Mouse (Mus musculus): ENCODE data around the gene Tnfrsf9.

Gene Tnfrsf9

DNA sequence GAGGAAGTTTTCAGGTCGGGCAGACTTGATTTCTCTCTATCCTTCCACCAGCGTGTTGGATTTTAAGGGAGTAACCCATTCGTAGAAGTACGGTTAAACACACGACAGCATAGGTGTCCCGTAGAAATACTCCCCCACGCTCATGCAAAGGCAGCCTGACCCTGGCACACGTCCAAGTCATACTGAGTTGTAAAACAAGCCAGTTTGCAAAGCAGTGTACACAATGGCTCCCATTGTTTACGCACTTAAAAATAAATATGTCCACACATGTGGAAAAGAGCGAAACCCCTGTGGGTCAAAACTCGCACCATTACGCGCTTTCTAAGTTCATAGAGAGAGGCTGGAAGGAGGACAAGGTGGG is 24.4 kb upstream of the Tnfrsf9 start:
- in situ Hi-C loops (cut with MboI; ENCODE audit: unreplicated experiment in 2 of 2) = loop anchor here (5.0 to 25.0 kb wide), 3 partner anchors 233 to 1828 kb away; no protein-coding TSS in a partner anchor

DNA sequence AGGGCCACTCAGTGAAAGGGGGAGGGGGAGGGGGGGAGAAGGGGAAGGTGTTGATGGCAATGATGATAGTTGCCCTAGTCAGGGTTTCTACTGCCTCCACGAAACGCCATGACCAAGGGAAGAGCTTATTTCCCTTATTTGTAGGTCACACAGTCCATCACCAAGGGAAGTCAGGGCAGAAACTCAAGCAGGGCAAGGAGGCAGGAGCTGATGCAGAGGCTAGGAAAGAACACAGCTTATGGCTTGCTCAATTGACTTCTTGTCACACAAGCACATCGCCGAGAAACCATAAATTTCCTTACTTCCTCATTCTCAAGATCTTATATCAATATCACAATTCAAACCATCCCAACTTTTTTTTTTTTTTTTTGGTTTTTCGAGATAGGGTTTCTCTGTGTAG is 23.1 kb upstream of the Tnfrsf9 start:
- in situ Hi-C loops (cut with MboI; ENCODE audit: unreplicated experiment in 2 of 2) = loop anchor here (5.0 to 25.0 kb wide), 3 partner anchors 234 to 1829 kb away; no protein-coding TSS in a partner anchor

DNA sequence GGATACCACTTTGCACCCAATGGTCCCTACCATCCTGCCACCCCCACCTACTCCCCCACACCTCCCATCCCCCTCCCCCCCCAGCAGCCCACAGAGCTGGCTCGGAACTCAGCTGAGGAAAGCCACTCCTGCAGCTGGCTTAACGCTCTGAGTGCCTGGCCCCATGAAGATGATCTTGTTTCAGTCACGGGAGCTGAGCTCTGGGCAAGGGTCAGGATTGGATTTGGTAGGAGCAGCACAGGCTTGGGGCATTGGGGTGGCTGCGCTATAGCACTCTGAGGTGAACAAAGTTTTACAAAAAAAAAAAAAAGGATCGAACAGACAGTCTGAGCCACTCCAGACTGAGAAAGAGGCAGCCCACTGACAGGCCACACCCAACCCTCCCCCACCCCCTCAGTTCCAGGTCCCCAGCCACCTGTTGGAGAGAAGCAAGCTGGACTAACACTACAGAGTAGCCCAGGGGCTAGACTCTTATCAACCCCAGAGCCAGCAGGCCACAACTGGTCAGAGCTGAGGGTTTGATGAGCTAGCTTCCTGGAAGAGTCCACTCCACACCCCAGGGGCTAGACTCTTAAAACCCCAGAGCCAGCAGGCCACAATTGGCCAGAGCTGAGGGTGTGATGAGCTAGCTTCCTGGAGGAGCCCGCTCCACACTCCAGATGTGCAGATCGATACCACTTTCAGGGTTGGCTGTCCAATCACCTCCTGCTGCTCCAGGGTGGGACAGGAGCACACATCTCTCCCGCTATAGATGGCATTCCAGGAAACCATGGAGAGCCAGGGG is 19.5 kb upstream of the Tnfrsf9 start:
- in situ Hi-C loops (cut with MboI; ENCODE audit: unreplicated experiment in 2 of 2) = loop anchor here (5.0 to 25.0 kb wide), 3 partner anchors 238 to 1833 kb away; no protein-coding TSS in a partner anchor

DNA sequence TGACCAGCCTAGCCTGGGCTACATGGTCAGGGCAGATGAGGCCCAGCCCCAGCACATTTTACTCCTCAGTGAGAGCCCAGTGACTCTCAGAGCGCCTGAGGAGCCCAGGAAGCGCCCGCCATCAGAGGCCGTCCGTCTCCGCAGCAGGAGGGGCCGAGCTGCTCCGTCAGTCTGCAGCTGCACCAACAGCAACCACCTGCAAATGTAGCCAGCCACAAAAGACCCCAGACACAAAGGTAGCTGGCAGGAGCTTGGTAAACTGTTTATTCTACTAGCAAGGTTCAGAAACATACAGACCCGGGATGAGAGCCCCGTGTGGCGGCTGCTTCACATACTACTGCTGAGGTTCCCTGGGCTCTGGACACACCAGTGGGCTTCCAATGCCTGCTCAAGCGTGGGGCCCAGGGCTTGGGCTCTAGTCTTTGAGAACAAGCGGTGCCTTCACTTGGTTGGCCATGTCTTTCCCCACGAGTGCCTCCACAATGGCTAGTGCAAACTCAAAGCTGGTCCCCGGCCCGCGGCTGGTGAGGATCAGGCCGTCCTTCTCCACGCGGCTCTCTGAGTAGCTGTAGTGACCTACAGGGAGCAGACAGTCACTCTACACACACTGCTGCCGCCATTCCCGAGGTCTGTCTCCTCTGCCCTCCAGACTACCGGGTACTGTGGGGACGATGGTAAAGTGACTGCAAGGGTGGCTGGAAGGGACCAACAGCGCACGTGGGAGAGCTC is 17.3 kb upstream of the Tnfrsf9 start:
- in situ Hi-C loops (cut with MboI; ENCODE audit: unreplicated experiment in 2 of 2) = loop anchor here (5.0 to 25.0 kb wide), 3 partner anchors 240 to 1835 kb away; no protein-coding TSS in a partner anchor

DNA sequence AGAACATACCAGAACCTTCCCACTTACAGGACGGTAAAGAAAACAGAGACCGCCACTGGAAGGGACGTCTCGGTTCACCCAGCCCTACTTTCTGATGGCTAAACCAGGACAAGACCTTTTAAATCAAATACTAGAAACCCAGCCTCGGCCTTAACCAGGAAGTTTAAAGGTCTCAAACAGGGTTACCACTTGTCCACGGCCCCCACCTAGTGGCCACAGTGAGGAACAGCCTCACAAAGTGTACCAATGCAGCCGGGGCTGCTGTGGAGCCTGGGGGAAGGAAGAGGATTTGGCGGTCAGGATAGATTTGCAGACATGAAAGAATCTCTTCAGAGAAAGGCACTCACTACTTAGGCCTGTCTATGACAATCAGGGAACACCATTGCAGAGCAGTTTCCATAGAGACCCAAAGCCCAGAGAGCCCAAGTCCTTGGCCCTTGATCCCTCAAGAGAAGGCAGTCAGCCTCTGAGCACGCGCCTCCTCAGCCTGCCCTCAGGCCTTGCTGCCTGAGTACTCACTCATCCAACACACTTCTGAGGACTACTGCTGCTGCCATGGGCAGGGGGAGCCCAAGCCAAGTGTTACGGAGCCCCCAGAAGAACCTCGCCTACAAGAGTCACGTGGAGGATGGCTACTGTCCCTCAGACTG is 15.5 kb upstream of the Tnfrsf9 start:
- in situ Hi-C loops (cut with MboI; ENCODE audit: unreplicated experiment in 2 of 2) = loop anchor here (5.0 to 25.0 kb wide), 3 partner anchors 242 to 1837 kb away; no protein-coding TSS in a partner anchor

DNA sequence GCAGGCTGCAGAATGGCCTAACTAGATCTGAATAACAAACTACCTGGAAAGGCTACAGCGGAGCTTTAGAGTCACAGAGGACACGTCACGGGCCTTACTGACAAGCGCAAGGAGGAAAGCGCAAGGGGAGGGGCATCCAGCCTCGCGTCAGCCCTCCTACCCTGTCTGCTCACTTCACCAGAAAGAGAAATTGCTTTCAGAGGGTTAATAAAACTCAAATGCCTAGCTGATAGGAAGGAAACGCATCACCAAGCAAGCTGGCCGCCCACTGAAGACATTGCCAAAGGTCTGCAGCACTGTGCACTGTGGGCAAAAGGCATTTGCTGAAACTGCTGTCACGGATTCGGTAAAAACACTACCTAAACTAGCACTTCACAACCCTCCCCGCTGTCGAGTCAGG is 13.9 kb upstream of the Tnfrsf9 start:
- in situ Hi-C loops (cut with MboI; ENCODE audit: unreplicated experiment in 2 of 2) = loop anchor here (10.0 to 25.0 kb wide), 3 partner anchors 64 to 638 kb away; no protein-coding TSS in a partner anchor

DNA sequence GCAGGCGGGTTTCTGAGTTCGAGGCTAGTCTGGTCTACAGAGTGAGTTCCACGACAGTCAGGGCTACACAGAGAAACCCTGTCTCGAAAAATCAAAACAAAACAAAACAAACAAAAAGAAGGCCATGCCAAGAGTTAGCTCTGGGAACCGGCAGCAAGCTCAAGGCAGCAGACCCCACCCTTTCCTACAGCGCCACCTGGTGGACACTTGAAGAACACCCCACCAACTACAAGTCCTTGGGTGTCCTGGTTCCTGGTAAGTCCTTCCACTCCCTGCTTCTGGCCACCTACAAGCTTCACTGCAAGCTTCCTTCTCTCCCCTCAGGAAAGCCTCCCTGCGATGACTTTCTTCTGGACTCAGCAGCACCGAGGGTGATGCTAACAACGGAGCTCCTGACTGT is 12.7 kb upstream of the Tnfrsf9 start:
- in situ Hi-C loops (cut with MboI; ENCODE audit: unreplicated experiment in 2 of 2) = loop anchor here (10.0 to 25.0 kb wide), 3 partner anchors 63 to 639 kb away; no protein-coding TSS in a partner anchor

DNA sequence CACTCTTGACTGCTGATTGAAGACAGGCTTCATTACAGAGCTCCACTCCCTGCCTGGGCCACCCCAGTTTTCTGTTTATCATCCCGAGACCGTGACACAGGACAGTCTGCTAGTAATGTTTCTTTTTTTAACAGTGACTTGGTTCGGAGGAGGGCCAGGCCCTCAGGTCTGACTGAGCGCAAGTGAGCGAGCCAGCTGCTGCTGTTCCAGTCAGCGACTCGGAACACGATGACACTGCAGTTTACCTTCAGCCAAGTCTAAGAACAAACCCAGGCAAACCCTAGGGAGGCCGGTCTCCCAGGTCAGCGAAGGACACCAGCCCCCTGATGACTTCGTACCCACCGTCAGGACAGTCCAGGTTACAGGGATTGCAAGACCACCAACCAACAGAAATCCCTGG is 12.3 kb upstream of the Tnfrsf9 start:
- in situ Hi-C loops (cut with MboI; ENCODE audit: unreplicated experiment in 2 of 2) = loop anchor here (10.0 to 25.0 kb wide), 3 partner anchors 63 to 640 kb away; no protein-coding TSS in a partner anchor

DNA sequence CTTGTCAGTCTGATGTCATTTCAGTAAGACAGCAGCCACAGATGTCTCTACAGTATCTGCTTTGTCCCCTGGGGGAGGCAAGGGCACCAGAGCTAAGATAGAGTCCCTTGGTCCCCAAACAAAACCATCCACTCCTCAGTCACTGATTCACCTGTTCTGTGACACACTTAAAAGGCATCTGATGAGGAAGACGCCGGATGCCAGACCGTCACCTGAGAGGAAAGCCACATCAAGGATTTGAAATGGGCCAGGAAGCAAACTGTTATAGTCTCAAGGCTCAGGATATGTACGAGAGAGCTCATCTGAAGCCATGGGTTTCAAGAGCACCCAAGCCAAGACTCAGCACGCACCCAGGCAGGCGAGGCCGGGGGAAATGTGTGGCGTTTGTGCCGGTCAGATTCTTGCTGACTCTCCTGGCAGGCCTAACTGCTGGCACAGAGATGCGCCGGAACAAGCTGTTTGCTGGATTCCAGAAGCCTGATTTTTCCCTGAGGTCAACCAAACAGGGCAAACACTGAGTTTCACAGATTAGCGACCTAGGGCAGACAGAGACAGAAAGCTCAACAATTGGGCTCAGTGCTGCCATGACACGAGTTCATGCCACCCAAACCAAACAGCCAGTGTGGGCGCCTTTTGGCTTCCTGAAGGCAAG is 11.1 kb upstream of the Tnfrsf9 start:
- in situ Hi-C loops (cut with MboI; ENCODE audit: unreplicated experiment in 2 of 2) = loop anchor here (10.0 to 25.0 kb wide), 3 partner anchors 62 to 641 kb away; no protein-coding TSS in a partner anchor

DNA sequence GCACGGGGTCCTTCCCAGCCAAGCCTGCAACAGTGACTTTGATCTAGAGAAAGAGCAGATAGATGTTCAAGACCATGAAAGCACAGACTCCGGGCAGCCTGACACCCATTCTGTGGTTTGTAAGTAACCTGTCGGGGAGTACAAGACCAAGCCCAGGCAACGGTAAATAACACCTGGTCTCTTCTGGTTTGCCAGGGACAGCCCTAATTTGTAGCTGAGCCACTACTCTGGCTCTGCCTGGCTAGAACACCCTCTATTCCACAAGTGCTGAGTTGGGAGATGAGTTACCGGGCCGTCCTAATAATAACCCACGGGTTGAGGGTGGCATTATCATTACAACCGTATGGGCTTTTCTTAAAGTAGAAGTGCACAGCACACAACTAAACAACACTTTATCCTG is 7.3 kb upstream of the Tnfrsf9 start:
- in situ Hi-C loops (cut with MboI; ENCODE audit: unreplicated experiment in 2 of 2) = loop anchor here (10.0 to 25.0 kb wide), 3 partner anchors 58 to 645 kb away; no protein-coding TSS in a partner anchor

DNA sequence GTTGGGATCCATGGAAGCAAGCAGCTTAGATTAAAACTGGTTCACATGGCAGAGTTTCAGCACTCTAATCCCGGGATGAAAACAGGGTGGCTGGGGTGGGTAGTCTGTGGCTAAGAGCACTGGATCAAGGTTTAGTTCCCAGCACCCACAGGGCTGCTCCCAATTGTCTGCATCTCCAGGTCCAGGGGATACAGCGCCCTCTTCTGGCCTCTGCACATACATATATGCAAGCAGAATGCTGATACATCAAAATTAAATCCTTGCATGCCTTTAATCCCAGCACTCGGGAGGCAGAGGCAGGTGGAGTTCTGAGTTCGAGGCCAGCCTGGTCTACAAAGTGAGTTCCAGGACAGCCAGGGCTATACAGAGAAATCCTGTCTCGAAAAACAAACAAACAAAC is 5.8 kb upstream of the Tnfrsf9 start:
- in situ Hi-C loops (cut with MboI; ENCODE audit: unreplicated experiment in 2 of 2) = loop anchor here (10.0 to 25.0 kb wide), 3 partner anchors 56 to 646 kb away; no protein-coding TSS in a partner anchor

DNA sequence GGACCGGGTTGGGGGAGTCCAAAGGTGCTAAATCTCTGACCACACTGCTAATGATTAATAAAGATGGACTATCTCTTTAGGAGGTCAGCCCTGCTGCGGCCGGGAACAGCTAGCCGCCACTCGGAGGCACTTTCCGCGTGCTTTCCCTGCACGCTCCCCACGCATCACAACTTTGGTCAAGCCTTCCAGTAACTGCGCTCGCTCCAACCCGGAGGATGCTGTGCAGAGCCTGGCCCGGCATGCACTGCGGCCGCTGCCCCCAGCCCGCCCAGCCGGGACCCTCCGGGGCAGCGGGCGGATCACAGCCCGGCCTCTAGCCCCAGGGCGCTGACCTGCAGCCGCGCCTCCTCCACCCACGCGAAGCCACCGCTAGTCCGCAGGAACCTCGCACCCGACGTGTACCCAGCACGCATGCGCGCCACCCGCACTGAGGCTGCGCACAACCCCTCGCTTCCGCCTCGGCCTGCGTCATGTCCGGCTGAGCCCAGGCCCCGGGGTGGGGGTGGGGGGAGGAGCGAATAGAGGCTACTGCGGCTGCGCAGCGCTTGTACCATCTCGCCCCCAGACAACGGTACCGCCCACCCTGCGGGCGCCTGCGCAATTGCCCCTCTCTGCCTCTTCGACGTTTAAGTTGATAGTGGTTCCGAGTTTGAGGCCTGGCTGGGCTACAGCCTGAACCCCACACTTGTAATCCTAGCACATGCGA is 4.8 kb upstream of the Tnfrsf9 start:
- in situ Hi-C loops (cut with MboI; ENCODE audit: unreplicated experiment in 2 of 2) = loop anchor here (10.0 to 25.0 kb wide), 4 partner anchors 55 to 835 kb away; no protein-coding TSS in a partner anchor

DNA sequence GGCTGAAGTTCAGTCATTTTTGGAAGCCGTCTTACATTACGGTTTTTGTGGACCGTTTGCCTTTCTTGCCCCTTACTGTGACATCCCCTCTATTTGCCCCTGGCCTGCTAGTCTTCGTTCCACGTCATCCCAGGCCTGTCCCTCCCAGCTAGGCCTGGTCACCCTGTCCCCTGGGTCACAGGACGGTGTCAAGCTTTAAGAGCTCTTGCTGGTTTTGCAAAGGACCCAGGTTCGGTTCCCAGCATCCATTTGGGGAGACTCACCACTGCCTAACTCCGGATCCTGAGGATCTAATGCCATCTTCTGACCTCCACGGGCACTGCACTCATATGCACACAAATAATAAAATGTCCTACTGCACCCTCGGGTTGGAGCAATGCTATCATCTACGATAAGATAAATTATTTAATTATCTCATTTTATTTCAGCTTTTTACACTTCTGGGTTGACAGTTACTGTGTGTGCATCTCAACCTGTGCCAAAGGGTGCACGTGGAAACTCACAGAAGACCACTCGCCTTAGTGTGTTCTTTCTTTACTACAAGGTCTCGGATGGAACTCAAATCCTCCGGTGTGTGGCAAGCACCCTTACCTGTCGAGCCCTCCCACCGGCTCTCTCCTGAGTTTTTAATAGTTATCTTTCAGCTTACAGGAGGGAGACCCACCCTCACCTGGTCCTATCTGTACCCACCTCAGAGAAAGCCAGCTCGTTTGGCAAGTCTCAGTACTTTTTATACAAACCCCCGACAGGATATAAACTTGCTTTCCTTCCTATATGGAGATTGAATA is 4.0 kb upstream of the Tnfrsf9 start:
- in situ Hi-C loops (cut with MboI; ENCODE audit: unreplicated experiment in 2 of 2) = loop anchor here in 1 of 2 experiments (10.0 to 25.0 kb wide), 3 partner anchors 423 to 834 kb away; no protein-coding TSS in a partner anchor

DNA sequence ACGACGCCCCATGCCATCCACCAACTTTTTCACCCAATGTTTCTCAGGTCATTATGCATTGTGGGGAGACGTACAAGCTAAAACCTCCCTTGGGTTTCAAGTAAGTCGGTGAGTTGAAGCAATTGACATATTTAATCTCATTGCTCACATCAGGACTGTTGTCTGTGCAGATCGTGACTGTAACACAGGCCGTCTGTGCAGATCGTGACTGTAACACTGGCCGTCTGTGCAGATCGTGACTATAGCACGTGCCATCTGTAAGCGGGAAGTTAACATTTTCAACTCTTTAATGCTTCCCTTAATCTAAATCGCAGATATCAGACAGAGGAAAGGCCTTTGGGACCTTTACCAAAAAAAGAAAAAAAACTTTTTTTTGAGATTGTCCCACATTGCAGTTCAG is 619 bp upstream of the Tnfrsf9 start:
- in situ Hi-C loops (cut with MboI; ENCODE audit: unreplicated experiment in 2 of 2) = loop anchor here in 1 of 2 experiments (10.0 to 25.0 kb wide), 3 partner anchors 426 to 831 kb away; no protein-coding TSS in a partner anchor

DNA sequence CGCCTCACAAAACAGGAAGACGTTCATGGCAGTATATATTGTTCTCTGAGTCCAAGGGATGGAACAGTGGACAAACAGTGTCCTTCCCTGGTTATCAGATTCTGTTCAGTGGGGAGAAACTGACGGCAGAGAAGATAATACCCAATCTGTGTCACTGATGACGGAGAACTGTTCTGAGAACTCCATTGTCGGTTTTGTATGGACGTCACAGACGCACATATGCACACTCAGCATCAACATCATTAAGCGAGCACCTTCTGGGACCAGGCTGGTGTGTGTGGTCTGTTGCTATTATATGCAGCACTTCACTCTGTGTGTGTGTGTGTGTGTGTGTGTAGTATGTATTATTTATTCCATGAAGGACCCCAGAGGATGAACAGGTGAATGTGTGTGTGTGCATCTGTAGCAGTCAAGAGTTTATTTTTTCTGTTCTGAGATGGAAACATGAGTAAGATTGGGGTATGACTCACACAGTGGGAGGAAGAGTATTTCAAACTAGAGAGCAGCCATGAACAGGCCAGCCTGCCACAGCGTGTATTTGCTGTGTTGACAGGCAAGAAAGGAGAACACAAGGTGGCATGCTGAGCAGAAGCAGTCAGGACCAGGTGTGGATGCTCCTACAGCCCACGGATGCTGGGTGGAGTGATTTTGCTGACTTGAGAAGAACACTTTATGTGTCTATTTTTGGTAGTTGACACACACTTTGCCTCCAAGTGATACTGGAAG is 982 bp downstream of the Tnfrsf9 start:
- in situ Hi-C loops (cut with MboI; ENCODE audit: unreplicated experiment in 2 of 2) = loop anchor here in 1 of 2 experiments (10.0 to 25.0 kb wide), 3 partner anchors 428 to 829 kb away; no protein-coding TSS in a partner anchor

DNA sequence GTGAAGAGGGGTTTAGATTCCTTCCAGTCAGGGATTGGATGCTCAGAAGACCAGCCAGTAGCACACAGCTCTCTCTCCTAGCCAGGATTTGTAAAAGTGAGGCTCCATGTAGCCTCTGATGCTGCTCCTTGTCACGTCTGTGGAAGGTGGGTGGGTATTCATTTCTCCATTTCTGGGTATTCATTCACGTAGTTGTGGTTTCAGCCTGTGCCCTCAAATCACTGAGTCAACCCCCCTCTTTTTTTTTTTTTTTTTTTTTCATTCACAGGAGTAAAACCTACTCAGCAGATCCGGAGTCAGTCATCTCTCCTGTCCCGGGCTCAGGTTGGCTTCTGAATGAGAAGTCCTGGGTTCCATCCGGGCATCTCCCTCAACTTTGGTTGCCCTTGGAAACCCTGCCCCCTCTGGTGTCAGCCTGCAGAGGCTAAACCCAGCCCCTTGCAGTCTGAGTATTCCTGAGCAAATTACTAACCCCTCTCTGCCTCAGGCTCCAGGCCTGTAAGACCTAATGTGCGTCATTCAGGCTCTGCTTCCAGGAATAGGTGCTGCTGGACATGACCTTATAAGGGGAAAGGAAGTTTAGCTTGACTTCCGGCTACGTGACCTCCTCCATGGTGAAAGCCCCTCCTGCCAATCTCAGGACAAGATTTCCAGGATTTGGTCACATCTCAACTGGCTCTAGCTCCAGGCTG is 3.1 kb downstream of the Tnfrsf9 start:
- in situ Hi-C loops (cut with MboI; ENCODE audit: unreplicated experiment in 2 of 2) = loop anchor here in 1 of 2 experiments (10.0 to 25.0 kb wide), 3 partner anchors 430 to 827 kb away; no protein-coding TSS in a partner anchor

DNA sequence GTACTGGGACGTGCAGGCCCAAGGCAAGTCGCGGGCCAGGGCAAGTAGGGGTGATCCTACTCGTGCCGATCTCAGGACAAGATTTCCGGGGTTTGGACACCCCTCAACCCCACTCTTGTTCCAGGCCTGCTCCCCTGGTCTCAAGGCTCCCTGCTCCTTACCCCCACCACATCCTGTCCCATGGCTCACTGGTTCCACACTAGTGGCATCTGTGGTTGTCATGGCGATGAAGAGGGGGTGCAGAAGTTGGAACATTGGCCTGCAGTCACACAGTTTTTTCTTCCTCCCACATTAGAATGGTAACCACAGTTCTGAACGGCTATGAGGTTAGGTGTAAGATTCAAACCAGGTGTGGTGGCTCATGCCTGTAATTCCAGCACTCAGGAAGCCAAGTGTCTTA is 6.8 kb downstream of the Tnfrsf9 start:
- in situ Hi-C loops (cut with MboI; ENCODE audit: unreplicated experiment in 2 of 2) = loop anchor here in 1 of 2 experiments (25.0 kb wide), 2 partner anchors 434 to 659 kb away; no protein-coding TSS in a partner anchor
